Mouse (Mus musculus) midbrain, embryonic 11.5 days (tissue): ENCODE results near the gene Fbxo17. TPM values are rescaled to one million over a fixed set of nuclear protein-coding genes. Genes with fewer than 3 reads are reported as not detected.

Experiments used
- ATAC-seq: fragments of 200-750 bp; cut with Nextera tagmentation; 2 replicates; pipeline ENCODE4 v1.8.0; 2017; ENCODE audit warnings: moderate TSS enrichment, moderate library complexity; ENCODE audit not compliant: low FRiP score
- DNase-seq: peaks from one replicate; pipeline ENCODE4 v3.0.0; 2015; ENCODE audit warnings: low spot score; ENCODE audit errors: missing footprints
- H3K27ac ChIP-seq: fragments of 300-500 bp; sonication (generic); 2 replicates; pipeline ENCODE4 v1.5.1; 2014; ENCODE audit warnings: low read depth, low read length
- H3K27me3 ChIP-seq: fragments of 300-500 bp; sonication (generic); 2 replicates; pipeline ENCODE4 v1.6.1; 2014; ENCODE audit warnings: mild to moderate bottlenecking, low read length, moderate library complexity, mixed read lengths; ENCODE audit not compliant: control insufficient read depth, insufficient read depth
- H3K36me3 ChIP-seq: fragments of 300-500 bp; sonication (generic); 2 replicates; pipeline ENCODE4 v1.6.1; 2014; ENCODE audit warnings: mild to moderate bottlenecking, low read length, moderate library complexity, mixed read lengths; ENCODE audit not compliant: control insufficient read depth, insufficient read depth
- H3K4me1 ChIP-seq: fragments of 300-500 bp; sonication (generic); 2 replicates; pipeline ENCODE4 v1.6.1; 2014; ENCODE audit warnings: low read length; ENCODE audit not compliant: control insufficient read depth, insufficient read depth
- H3K4me2 ChIP-seq: fragments of 300-500 bp; sonication (generic); 2 replicates; pipeline ENCODE4 v1.6.1; 2014; ENCODE audit warnings: mild to moderate bottlenecking, moderate library complexity
- H3K4me3 ChIP-seq: fragments of 300-500 bp; sonication (generic); 2 replicates; pipeline ENCODE4 v1.5.1; 2014; ENCODE audit warnings: low read depth, low read length
- H3K9ac ChIP-seq: fragments of 300-500 bp; sonication (generic); 2 replicates; pipeline ENCODE4 v1.6.1; 2014; ENCODE audit warnings: low read length
- H3K9me3 ChIP-seq: fragments of 300-500 bp; sonication (generic); 2 replicates; pipeline ENCODE4 v1.6.1; 2016; ENCODE audit warnings: low read length; ENCODE audit not compliant: control insufficient read depth
- WGBS: fragments of 180-500 bp; shearing (Covaris S2); extraction: QIAGEN DNeasy Blood & Tissue Kit; methylation state at CpG from one replicate; pipeline ENCODE4 v1.1.7; 2014; 5-methylcytosine and 5-hydroxymethylcytosine counted together
- polyA plus RNA-seq: library from polyadenylated mRNA; unstranded; fragments of >200 nt; fragmentation: Nextera tagmentation; extraction: Ambion mirVana; gene quantifications from 2 replicates; pipeline ENCODE4 v1.2.1, GENCODE M21; 2014

Gene Fbxo17
- polyA plus RNA-seq, 1 experiment from 2014 or later: 5.8 TPM

GRCm38 (mm10) chr7:28780857-28781256, 64.3 kb downstream of the Fbxo17 start:
- no peak overlapping the region for H3K27ac ChIP-seq
- WGBS: 85% methylated on average over 7 of the region's 7 CpGs

GRCm38 (mm10) chr7:28781261-28781663, 64.7 kb downstream of the Fbxo17 start:
- no peak overlapping the region for H3K4me2 ChIP-seq
- no peak for DNase-seq
- H3K9me3 ChIP-seq: no peaks in the 10 kb centered on the region
- H3K36me3 ChIP-seq: 0 out of 2 replicates have a peak, but pooled peaks cover 2% of the 10 kb centered on the region
- no peak for ATAC-seq
- WGBS: 89% methylated on average over 8 of the region's 8 CpGs
- no peak overlapping the region for H3K9ac ChIP-seq
- no peak overlapping the region for H3K27ac ChIP-seq
- peaks cover 4% of the 10 kb centered on the region for H3K4me1 ChIP-seq
- no peak overlapping the region for H3K4me3 ChIP-seq
- no peaks in the 10 kb centered on the region for H3K27me3 ChIP-seq

More at GRCm38 (mm10) chr7:28780857-28781256, 64.3 kb downstream of the Fbxo17 start:
- H3K36me3 ChIP-seq: 0 out of 2 replicates have a peak, but pooled peaks cover 2% of the 10 kb centered on the region
- DNase-seq (no peak), ATAC-seq (no peak)
- no peaks in the 10 kb centered on the region for H3K9me3 ChIP-seq
- H3K9ac ChIP-seq: no peak overlapping the region
- H3K4me1 ChIP-seq: peaks cover 4% of the 10 kb centered on the region
- no peaks in the 10 kb centered on the region for H3K27me3 ChIP-seq
- no peak overlapping the region for H3K4me2 ChIP-seq
- H3K4me3 ChIP-seq: no peak overlapping the region

DNA sequence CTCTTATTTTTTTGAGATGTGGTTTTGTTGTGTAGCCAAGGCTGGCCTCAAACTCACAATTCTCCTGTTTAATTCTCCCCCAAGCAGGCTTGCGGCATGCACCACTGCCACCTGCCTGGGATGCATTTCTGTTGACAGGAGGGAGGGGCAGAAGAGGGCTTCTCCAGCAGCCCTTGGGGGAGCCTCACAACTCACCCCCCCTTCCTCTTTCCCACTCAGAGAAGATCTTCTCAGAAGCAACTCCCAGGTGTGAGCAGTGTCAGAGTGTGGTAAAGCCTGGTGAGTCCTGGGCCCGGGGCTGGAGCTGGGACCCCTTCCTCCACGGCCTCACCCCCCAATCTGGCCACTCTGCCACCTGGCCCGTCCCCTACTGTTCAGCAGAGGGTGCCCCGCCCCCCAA, 68.6 kb downstream of the Fbxo17 start:
- no peak overlapping the region for H3K9ac ChIP-seq
- DNase-seq: no peak
- ATAC-seq: no peak
- no peaks in the 10 kb centered on the region for H3K27me3 ChIP-seq
- no peak overlapping the region for H3K27ac ChIP-seq
- H3K4me3 ChIP-seq: no peak overlapping the region
- H3K4me1 ChIP-seq: peaks cover 3% of the 10 kb centered on the region
- no peaks in the 10 kb centered on the region for H3K36me3 ChIP-seq
- WGBS: 76% methylated on average over 5 of the region's 5 CpGs
- H3K9me3 ChIP-seq: no peaks in the 10 kb centered on the region
- no peak overlapping the region for H3K4me2 ChIP-seq

Other genes with a start within 250 kb of the Fbxo17 start
- not detected in 2 replicates for gene Ifnl2, start 206.3 kb upstream of the Fbxo17 start, polyA plus RNA-seq
- gene Ifnl3, start 194.0 kb upstream of the Fbxo17 start, polyA plus RNA-seq: not detected in 2 replicates
- gene Sycn, start 175.9 kb upstream of the Fbxo17 start, polyA plus RNA-seq: not detected in 2 replicates
- not detected in 2 replicates for gene Nccrp1, start 169.6 kb upstream of the Fbxo17 start, polyA plus RNA-seq
- 23.8 and 27.8 TPM in 2 replicates for gene Samd4b, start 118.7 kb upstream of the Fbxo17 start, polyA plus RNA-seq
- 29.6 and 32.5 TPM in 2 replicates for gene Pak4, start 118.6 kb upstream of the Fbxo17 start, polyA plus RNA-seq
- not detected in 2 replicates for gene Acp7, start 85.5 kb upstream of the Fbxo17 start, polyA plus RNA-seq
- gene Fbxo27, start 24.0 kb upstream of the Fbxo17 start, polyA plus RNA-seq: 3.8 TPM in 2 replicates
- 127 and 135 TPM in 2 replicates for gene Mrps12, start 25.0 kb downstream of the Fbxo17 start, polyA plus RNA-seq
- gene Sars2, start 25.2 kb downstream of the Fbxo17 start, polyA plus RNA-seq: 25.9 and 27.7 TPM in 2 replicates
- gene Ccer2, start 39.4 kb downstream of the Fbxo17 start, polyA plus RNA-seq: not detected in 2 replicates
- gene Sirt2, start 49.9 kb downstream of the Fbxo17 start, polyA plus RNA-seq: 66.2 and 76.5 TPM in 2 replicates
- 39.0 and 43.9 TPM in 2 replicates for gene Nfkbib, start 50.7 kb downstream of the Fbxo17 start, polyA plus RNA-seq
- 1.9 and 2.5 TPM in 2 replicates for gene Rinl, start 72.2 kb downstream of the Fbxo17 start, polyA plus RNA-seq
- 331 and 342 TPM in 2 replicates for gene Hnrnpl, start 91.7 kb downstream of the Fbxo17 start, polyA plus RNA-seq
- 80.5 and 81.7 TPM in 2 replicates for gene Ech1, start 108.4 kb downstream of the Fbxo17 start, polyA plus RNA-seq
- 1.3 and 1.7 TPM in 2 replicates for gene Lgals4, start 117.0 kb downstream of the Fbxo17 start, polyA plus RNA-seq
- gene Lgals7, start 147.0 kb downstream of the Fbxo17 start, polyA plus RNA-seq: 0.97 and 1.4 TPM in 2 replicates
- 0.17 and 0.42 TPM in 2 replicates for gene Capn12, start 164.6 kb downstream of the Fbxo17 start, polyA plus RNA-seq
- 141 and 144 TPM in 2 replicates for gene Actn4, start 245.5 kb downstream of the Fbxo17 start, polyA plus RNA-seq